Mouse (Mus musculus): ENCODE data around the gene Gm10401. TPM values are rescaled to one million over a fixed set of nuclear protein-coding genes. Genes with fewer than 3 reads are reported as not detected.

The Gm10401 gene
- polyA plus RNA-seq (2016; fragmentation: Nextera tagmentation; extraction: Ambion mirVana): 24.9 and 26.2 TPM in 2 replicates

DNA sequence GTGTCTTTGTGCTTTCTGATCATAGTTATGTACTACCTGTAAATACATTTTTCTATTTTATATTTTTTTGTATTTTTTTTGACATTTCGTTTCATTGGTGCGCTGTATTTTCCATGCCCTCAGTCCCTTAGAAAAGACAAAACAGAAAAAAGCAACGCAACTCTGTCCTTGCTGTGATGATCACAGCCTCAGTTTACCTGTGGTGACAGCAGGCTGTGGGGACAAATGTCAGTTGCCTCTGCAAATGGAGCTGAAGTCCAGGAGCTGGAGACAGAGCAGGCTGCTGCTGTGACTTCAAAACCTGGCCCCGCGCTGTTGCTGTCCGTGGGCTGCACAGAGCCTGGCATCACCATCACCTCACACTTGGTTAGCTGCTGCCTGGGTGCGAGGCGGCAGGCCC lies at the start of gene Gm10401:
Gm10401 (minus strand) TSS at position 101 of the 400 bp plus-strand sequence.
- H3K36me3 ChIP-seq: peaks cover 93% of the 10 kb centered on the region
- DNase-seq (ENCODE audit: low spot score): no peak
- H3K9me3 ChIP-seq (replicated peaks): no peaks in the 10 kb centered on the region
- H3K27ac ChIP-seq: no peak within 1 kb of the TSS
- no peak within 1 kb of the TSS for H3K4me3 ChIP-seq
- H3K4me1 ChIP-seq: no peaks in the 10 kb centered on the region
- no peaks in the 10 kb centered on the region for H3K27me3 ChIP-seq (ENCODE audit: low read depth, poor library complexity, severe bottlenecking)
- WGBS: 97% methylated on average over 8 of the region's 8 CpGs

- Histone ChIP-seq H3K27me3 (ENCODE audit: low read depth, poor library complexity, severe bottlenecking) (no peaks in the 10 kb centered on the region), H3K36me3 (peaks cover 96% of the 10 kb centered on the region), H3K4me1 (peaks cover 10% of the 10 kb centered on the region), H3K4me3 (no peak overlapping the region), H3K9me3 (replicated peaks) (no peaks in the 10 kb centered on the region; the same call in 1 of the 2 replicates), H3K27ac (no peak overlapping the region)
- 93% methylated on average over 3 of the region's 3 CpGs for WGBS
- DNase-seq (ENCODE audit: low spot score): no peak
These were observed 49.3 kb upstream of the Gm10401 start for GRCm38 (mm10) chr5:115147388-115147787.

DNA sequence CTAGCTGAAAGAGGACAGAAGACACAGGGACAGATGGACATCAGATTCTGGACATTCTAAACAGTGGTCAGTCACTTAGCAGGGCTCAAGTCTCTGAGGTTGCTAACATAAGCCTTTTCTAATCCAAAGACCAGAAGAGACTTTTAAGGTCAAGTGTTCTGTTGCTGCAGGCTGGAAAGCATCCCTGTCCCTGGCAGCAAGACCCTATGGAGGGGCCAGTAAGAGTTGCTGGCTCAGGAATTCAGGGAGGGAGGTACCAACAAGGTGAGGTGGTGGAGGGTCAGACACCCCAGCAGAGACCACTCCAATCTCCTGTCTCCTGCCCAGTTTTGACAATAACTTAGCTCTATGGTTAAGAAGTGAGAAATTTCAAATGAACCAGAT lies 48.6 kb upstream of the Gm10401 start:
- no peak for DNase-seq (ENCODE audit: low spot score)
- Histone ChIP-seq H3K4me3 (no peak overlapping the region), H3K27ac (no peak overlapping the region), H3K27me3 (ENCODE audit: low read depth, poor library complexity, severe bottlenecking) (no peaks in the 10 kb centered on the region), H3K9me3 (replicated peaks) (no peaks in the 10 kb centered on the region; the same call in 1 of the 2 replicates), H3K36me3 (peaks cover 95% of the 10 kb centered on the region), H3K4me1 (peaks cover 6% of the 10 kb centered on the region; the same call in 1 of the 2 replicates)

- H3K36me3 ChIP-seq: peaks cover 89% of the 10 kb centered on the region
These were observed 48.1 kb upstream of the Gm10401 start for GRCm38 (mm10) chr5:115145976-115146746.

GRCm38 (mm10) chr5:115145253-115145968 lies 47.3 kb upstream of the Gm10401 start:
- no peak overlapping the region for H3K4me3 ChIP-seq
- no peak for DNase-seq (ENCODE audit: low spot score)
- H3K27ac ChIP-seq: no peak overlapping the region
- no peaks in the 10 kb centered on the region; the same call in 1 of the 2 replicates for H3K9me3 ChIP-seq (replicated peaks)
- H3K27me3 ChIP-seq (ENCODE audit: low read depth, poor library complexity, severe bottlenecking): no peaks in the 10 kb centered on the region
- WGBS: 85% methylated on average over 11 of the region's 11 CpGs
- peaks cover 82% of the 10 kb centered on the region for H3K36me3 ChIP-seq
- H3K4me1 ChIP-seq: peaks cover 8% of the 10 kb centered on the region

More at GRCm38 (mm10) chr5:115145976-115146746, 48.1 kb upstream of the Gm10401 start:
- WGBS: 83% methylated on average over 6 of the region's 6 CpGs
- Histone ChIP-seq H3K9me3 (replicated peaks) (no peaks in the 10 kb centered on the region; the same call in 1 of the 2 replicates), H3K4me3 (no peak overlapping the region), H3K27ac (no peak overlapping the region), H3K27me3 (ENCODE audit: low read depth, poor library complexity, severe bottlenecking) (no peaks in the 10 kb centered on the region), H3K4me1 (0 out of 2 replicates have a peak, but pooled peaks cover 2% of the 10 kb centered on the region)
- no peak for DNase-seq (ENCODE audit: low spot score)

DNA sequence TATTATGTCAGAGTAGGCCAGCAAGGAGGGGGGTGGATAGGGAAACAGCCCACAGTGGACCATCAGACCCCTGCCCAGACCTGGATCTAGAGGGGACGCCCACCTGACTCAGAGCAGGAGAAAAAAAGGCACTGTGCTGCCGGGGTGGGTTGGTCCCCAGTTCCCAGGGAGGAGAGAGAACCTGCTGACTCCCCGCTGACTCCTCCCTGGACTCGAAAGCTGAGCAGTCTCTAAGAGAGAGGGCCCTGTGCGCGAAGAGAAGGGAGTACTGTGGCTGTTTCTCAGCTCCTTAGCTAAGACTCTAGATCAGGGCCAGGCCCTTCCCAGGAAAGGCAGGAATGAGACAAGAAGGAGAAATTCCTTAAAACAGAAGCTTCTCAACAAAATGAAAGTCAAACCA lies 46.4 kb upstream of the Gm10401 start:
- Histone ChIP-seq H3K36me3 (peaks cover 73% of the 10 kb centered on the region), H3K4me3 (no peak overlapping the region), H3K27ac (no peak overlapping the region), H3K9me3 (replicated peaks) (no peaks in the 10 kb centered on the region), H3K4me1 (peaks cover 10% of the 10 kb centered on the region), H3K27me3 (ENCODE audit: low read depth, poor library complexity, severe bottlenecking) (no peaks in the 10 kb centered on the region)
- DNase-seq (ENCODE audit: low spot score): no peak
- whole genome bisulfite sequencing: 79% methylated on average over 6 of the region's 6 CpGs

- peaks cover 64% of the 10 kb centered on the region for H3K36me3 ChIP-seq
- no peak for DNase-seq (ENCODE audit: low spot score)
- whole genome bisulfite sequencing: 79% methylated on average over 10 of the region's 10 CpGs
These were observed 45.5 kb upstream of the Gm10401 start for GRCm38 (mm10) chr5:115143552-115143951.

DNA sequence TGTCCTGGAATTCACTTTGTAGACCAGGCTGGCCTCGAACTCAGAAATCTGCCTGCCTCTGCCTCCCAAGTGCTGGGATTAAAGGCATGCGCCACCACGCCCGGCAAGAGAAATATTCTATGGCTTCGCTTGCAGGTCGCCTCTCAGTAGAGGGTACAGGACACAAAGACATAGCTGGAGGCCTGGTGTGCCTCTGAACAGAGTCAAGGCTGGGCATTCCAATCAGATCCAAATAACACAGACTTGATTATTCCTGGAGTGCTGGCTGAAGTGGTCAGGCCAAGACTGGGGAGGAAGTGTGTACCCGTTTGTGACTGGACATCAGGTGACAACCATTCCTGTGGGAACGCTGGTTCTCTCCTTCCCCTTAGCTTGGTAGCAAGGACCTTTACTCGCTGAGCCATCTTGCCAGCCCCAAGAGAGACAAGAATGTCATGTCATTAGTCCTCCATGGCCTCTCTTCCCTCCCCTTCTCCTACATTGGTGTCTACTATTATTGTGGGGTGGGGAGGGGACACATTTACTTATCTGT lies 44.1 kb upstream of the Gm10401 start:
- H3K27ac ChIP-seq: no peak overlapping the region
- H3K4me1 ChIP-seq: peaks cover 17% of the 10 kb centered on the region
- no peak for DNase-seq (ENCODE audit: low spot score)
- 91% methylated on average over 9 of the region's 9 CpGs for WGBS
- H3K27me3 ChIP-seq (ENCODE audit: low read depth, poor library complexity, severe bottlenecking): no peaks in the 10 kb centered on the region
- H3K9me3 ChIP-seq (replicated peaks): no peaks in the 10 kb centered on the region
- H3K36me3 ChIP-seq: peaks cover 51% of the 10 kb centered on the region
- H3K4me3 ChIP-seq: no peak overlapping the region

More at GRCm38 (mm10) chr5:115143552-115143951, 45.5 kb upstream of the Gm10401 start:
- Histone ChIP-seq H3K4me3 (no peak overlapping the region), H3K27ac (0 out of 2 replicates have a peak overlapping the region, but pooled peaks have one; percentile 19), H3K27me3 (ENCODE audit: low read depth, poor library complexity, severe bottlenecking) (no peaks in the 10 kb centered on the region), H3K9me3 (replicated peaks) (no peaks in the 10 kb centered on the region), H3K4me1 (peaks cover 17% of the 10 kb centered on the region)

DNA sequence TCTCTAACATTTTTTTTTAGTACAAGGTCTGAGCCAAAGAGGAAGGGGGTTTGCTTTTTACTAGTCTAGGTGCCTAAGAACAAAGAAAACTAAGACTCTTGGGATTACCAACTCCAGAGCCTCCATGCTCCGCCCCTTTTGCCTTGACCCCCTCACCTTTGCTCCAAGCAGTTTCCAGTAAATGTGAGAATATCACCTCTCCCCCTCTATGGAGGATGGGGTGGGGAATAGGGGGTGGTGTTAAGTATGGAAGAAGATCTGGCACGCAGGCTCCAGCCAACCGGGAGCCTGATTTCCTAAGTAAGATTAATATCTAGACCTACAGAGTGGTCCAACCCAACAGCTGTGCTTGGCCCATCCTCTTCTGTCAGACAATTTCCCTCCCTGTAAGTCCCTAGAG lies 42.6 kb upstream of the Gm10401 start:
- Histone ChIP-seq H3K4me1 (peaks cover 17% of the 10 kb centered on the region), H3K36me3 (peaks cover 36% of the 10 kb centered on the region), H3K4me3 (no peak overlapping the region), H3K9me3 (replicated peaks) (no peaks in the 10 kb centered on the region), H3K27ac (no peak overlapping the region), H3K27me3 (ENCODE audit: low read depth, poor library complexity, severe bottlenecking) (no peaks in the 10 kb centered on the region)
- DNase-seq (ENCODE audit: low spot score): no peak
- 53% methylated on average over 3 of the region's 3 CpGs for WGBS

DNA sequence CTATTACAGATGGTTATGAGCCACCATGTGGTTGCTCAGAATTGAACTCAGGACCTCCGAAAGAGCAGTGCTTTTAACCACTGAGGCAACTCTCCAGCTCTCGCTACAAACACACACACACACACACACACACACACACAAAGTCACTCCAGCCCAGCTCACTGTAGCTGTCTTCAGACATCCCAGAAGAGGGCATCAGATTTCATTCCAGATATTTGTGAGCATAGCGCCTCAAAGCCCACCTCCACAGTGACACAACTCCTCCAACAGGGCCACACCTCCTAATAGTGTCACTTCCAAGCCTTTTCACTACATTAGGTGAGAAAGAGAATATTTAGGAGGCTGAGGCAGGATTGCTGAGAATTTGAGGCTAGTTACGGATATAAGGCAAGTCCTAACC lies 41.0 kb upstream of the Gm10401 start:
- H3K4me1 ChIP-seq: peaks cover 18% of the 10 kb centered on the region
- DNase-seq (ENCODE audit: low spot score): no peak
- H3K4me3 ChIP-seq: no peak overlapping the region
- whole genome bisulfite sequencing: 71% methylated on average over 4 of the region's 4 CpGs
- no peaks in the 10 kb centered on the region for H3K9me3 ChIP-seq (replicated peaks)
- peaks cover 20% of the 10 kb centered on the region for H3K36me3 ChIP-seq
- no peak overlapping the region for H3K27ac ChIP-seq
- H3K27me3 ChIP-seq (ENCODE audit: low read depth, poor library complexity, severe bottlenecking): no peaks in the 10 kb centered on the region

DNA sequence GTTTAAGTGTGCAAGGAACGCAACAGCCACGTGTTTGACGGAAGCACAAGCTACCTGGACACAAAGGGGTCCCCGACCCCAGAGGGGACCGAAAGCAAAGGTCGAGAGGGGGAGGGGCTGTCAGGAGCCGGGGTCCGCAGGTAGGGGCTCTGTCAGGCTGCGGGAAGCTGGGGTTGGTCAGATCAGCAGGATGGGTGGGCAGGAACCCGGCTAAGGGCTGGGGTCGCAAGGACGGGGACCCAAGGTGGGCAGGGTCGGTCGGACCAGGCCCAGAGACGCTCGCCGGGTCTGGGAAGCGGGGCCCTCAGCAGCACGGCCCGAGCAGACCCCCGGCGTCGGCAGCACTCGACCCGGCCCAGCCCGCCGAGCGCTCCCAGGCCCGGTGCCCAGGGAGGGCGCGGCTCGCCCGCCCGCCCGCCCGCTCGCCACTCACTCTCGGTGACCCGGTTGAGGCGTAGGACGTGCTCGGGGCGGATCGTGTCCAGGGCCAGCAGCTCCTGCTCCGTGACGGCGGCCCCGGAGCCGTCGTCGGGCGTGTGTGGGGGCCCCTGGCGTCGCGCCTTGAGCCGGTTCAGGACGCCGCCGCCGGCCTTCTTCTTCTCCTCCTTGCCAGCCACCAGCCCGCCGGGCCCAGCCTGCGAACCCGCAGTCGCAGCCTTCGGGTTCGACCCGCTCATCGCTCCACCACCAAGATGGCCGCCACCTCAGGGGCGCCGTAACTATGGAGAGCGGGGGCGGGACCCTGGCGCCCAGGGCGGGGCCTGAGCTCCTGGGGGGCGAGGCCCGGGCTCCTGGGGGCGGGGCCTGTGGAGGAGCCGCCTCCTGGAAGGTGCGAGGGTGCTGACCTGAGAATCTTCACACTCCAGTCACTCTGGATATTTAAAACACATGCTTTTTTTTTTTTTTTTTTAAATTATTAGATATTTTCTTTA lies 36.4 kb upstream of the Gm10401 start, which contains the start of gene Unc119b:
Unc119b (minus strand) TSS at position 742 of the 932 bp plus-strand sequence.
- H3K4me3 ChIP-seq: peak within 1 kb of the TSS; percentile 94
- peak within 1 kb of the TSS; percentile 91 for H3K27ac ChIP-seq
- no peaks in the 10 kb centered on the region for H3K27me3 ChIP-seq (ENCODE audit: low read depth, poor library complexity, severe bottlenecking)
- H3K36me3 ChIP-seq: peaks cover 33% of the 10 kb centered on the region
- H3K9me3 ChIP-seq (replicated peaks): no peaks in the 10 kb centered on the region
- DNase-seq (ENCODE audit: low spot score): peak; percentile 93
- under 1% methylated on average over 78 of the region's 81 CpGs for WGBS
- H3K4me1 ChIP-seq: peaks cover 27% of the 10 kb centered on the region
